Mouse (Mus musculus) stomach, postnatal 0 days (tissue): Measurements from ENCODE around the gene Hyal2. TPM values are rescaled to one million over a fixed set of nuclear protein-coding genes. Genes with fewer than 3 reads are reported as not detected.

ENCODE experiments used
- ATAC-seq: fragments of 200-750 bp; cut with Nextera tagmentation; 2 replicates; pipeline ENCODE4 v1.8.0; 2017; ENCODE audit not compliant: low FRiP score, low TSS enrichment
- DNase-seq: peaks from one replicate; pipeline ENCODE4 v3.0.0-alpha.2; 2016; ENCODE audit warnings: low spot score
- H3K27ac ChIP-seq: fragments of 300-500 bp; sonication (generic); replicated peaks from 2 replicates; pipeline ENCODE4 v1.5.1; 2014; ENCODE audit warnings: mild to moderate bottlenecking, control low read depth
- H3K27me3 ChIP-seq: fragments of 300-500 bp; sonication (generic); 2 replicates; pipeline ENCODE4 v1.6.1; 2014; ENCODE audit warnings: low read length; ENCODE audit not compliant: control insufficient read depth, insufficient read depth
- H3K36me3 ChIP-seq: fragments of 300-500 bp; sonication (generic); 2 replicates; pipeline ENCODE4 v1.6.1; 2014; ENCODE audit warnings: low read length, mixed read lengths; ENCODE audit not compliant: control insufficient read depth, insufficient read depth
- H3K4me1 ChIP-seq: fragments of 300-500 bp; sonication (generic); replicated peaks from 2 replicates; pipeline ENCODE4 v1.6.1; 2014; ENCODE audit warnings: antibody characterized with exemption; ENCODE audit not compliant: control insufficient read depth, insufficient read depth
- H3K4me2 ChIP-seq: fragments of 300-500 bp; sonication (generic); replicated peaks from 2 replicates; pipeline ENCODE4 v1.6.1; 2014; ENCODE audit warnings: low read depth, mild to moderate bottlenecking, control low read depth, moderate library complexity
- H3K4me3 ChIP-seq: fragments of 300-500 bp; sonication (generic); 2 replicates; pipeline ENCODE4 v1.5.1; 2014; ENCODE audit warnings: low read depth, low read length, control low read depth
- H3K9ac ChIP-seq: fragments of 300-500 bp; sonication (generic); 2 replicates; pipeline ENCODE4 v1.6.1; 2014; ENCODE audit warnings: mild to moderate bottlenecking, low read length, control low read depth, mixed read lengths
- H3K9me3 ChIP-seq: fragments of 300-500 bp; sonication (generic); 2 replicates; pipeline ENCODE4 v1.6.1; 2016; ENCODE audit warnings: low read length; ENCODE audit not compliant: control insufficient read depth
- CTCF ChIP-seq: IDR thresholded peaks from 2 replicates; pipeline ENCODE4 v1.5.1; 2016; ENCODE audit warnings: antibody characterized with exemption, low read depth, mild to moderate bottlenecking, moderate library complexity
- EP300 ChIP-seq: optimal IDR thresholded peaks from 2 replicates; pipeline ENCODE3; 2016; ENCODE audit warnings: antibody characterized with exemption
- WGBS: fragments of 180-500 bp; shearing (Covaris S2); extraction: QIAGEN DNeasy Blood & Tissue Kit; methylation state at CpG from one replicate; pipeline ENCODE4 v1.1.7; 2014; 5-methylcytosine and 5-hydroxymethylcytosine counted together
- polyA plus RNA-seq: library from polyadenylated mRNA; unstranded; fragments of >200 nt; fragmentation: Nextera tagmentation; extraction: Ambion mirVana; gene quantifications from 2 replicates; pipeline ENCODE4 v1.2.1, GENCODE M21; 2015

The Hyal2 gene
- polyA plus RNA-seq, 1 experiment from 2014 or later = 50.4 TPM

DNA sequence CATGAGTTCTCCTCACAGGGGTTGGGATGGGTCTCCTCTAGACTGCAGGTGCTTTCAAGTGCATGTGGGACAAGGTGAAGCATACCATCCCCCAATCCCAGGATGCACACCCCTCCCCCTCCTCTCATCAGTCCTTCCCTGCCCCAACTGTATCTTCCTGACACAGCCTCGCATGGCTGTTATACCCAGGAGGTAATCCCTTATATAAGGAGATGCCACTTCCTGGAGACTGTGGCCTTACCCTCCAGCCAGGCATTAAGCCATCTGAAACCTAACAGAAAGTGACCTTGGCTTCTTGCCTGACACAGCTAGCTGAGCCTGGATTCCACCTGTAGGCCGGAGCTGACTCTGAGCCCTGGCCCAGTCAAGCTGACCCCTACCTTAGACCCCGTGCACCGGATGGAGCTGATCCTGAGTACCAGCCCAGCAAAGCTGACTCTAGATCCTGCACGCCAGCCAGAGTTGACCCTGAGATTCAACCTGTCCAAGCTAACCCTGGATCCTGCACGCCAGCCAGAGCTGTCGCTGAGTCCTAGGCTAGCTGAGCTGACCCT lies 14.8 kb downstream of the Hyal2 start:
- peaks cover 5% of the 10 kb centered on the region; the same call in 1 of the 2 replicates for H3K4me1 ChIP-seq
- TF ChIP-seq EP300 (no peak), CTCF (no peak)
- no peak overlapping the region for H3K4me3 ChIP-seq
- no peaks in the 10 kb centered on the region for H3K36me3 ChIP-seq
- no peak overlapping the region for H3K9ac ChIP-seq
- H3K9me3 ChIP-seq = no peaks in the 10 kb centered on the region
- ATAC-seq (no peak), DNase-seq (no peak)
- 89% methylated on average over 7 of the region's 7 CpGs for WGBS
- H3K27me3 ChIP-seq = no peaks in the 10 kb centered on the region
- H3K4me2 ChIP-seq = no peak overlapping the region
- 0 out of 2 replicates have a peak overlapping the region, but pooled peaks have one; percentile 24 for H3K27ac ChIP-seq

DNA sequence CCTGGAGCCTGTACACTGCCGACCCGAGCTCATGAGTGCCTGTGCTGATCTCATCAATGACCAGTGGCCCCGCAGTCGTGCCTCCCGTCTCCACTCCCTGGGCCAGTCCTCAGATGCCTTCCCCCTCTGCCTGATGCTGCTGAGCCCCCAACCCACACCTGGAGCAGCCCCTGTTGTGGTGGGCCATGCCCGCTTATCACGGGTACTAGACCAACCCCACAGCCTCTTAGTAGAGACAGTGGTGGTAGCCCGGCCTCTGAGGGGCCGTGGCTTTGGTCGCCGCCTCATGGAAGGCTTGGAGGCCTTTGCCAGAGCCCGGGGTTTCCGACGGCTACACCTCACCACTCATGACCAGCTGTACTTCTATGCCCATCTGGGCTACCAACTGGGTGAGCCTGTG lies 15.4 kb downstream of the Hyal2 start:
- WGBS = 87% methylated on average over 14 of the region's 14 CpGs
- Histone ChIP-seq H3K27ac (no peak overlapping the region), H3K27me3 (no peaks in the 10 kb centered on the region), H3K9me3 (no peaks in the 10 kb centered on the region), H3K9ac (no peak overlapping the region), H3K36me3 (no peaks in the 10 kb centered on the region), H3K4me2 (no peak overlapping the region), H3K4me3 (no peak overlapping the region), H3K4me1 (peaks cover 3% of the 10 kb centered on the region)
- ATAC-seq = no peak
- TF ChIP-seq EP300 = no peak
- no peak for TF ChIP-seq CTCF
- no peak for DNase-seq

DNA sequence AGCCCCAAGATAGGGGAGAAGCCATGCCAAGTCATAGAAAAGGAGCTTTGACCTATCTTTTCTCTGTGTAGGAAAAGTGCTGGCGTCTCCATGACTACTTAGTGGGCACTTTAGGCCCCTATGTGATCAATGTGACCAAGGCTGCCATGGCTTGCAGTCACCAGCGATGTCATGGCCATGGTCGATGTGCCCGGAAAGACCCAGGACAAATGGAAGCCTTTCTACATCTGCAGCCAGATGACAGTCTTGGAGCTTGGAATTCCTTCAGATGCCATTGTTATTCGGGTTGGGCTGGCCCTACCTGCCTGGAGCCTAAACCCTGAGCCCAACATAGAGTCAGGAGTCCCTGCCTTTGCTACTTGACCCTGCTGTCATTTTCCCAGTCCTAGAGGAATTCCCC lies 18.8 kb downstream of the Hyal2 start:
- Histone ChIP-seq H3K9ac (no peak overlapping the region), H3K27ac (no peak overlapping the region), H3K36me3 (peaks cover 14% of the 10 kb centered on the region; the same call in 1 of the 2 replicates), H3K4me2 (no peak overlapping the region), H3K4me3 (no peak overlapping the region), H3K9me3 (no peaks in the 10 kb centered on the region), H3K27me3 (no peaks in the 10 kb centered on the region), H3K4me1 (peaks cover 4% of the 10 kb centered on the region)
- TF ChIP-seq EP300 = no peak
- no peak for TF ChIP-seq CTCF
- WGBS = 83% methylated on average over 5 of the region's 5 CpGs
- ATAC-seq = no peak
- DNase-seq = no peak

DNA sequence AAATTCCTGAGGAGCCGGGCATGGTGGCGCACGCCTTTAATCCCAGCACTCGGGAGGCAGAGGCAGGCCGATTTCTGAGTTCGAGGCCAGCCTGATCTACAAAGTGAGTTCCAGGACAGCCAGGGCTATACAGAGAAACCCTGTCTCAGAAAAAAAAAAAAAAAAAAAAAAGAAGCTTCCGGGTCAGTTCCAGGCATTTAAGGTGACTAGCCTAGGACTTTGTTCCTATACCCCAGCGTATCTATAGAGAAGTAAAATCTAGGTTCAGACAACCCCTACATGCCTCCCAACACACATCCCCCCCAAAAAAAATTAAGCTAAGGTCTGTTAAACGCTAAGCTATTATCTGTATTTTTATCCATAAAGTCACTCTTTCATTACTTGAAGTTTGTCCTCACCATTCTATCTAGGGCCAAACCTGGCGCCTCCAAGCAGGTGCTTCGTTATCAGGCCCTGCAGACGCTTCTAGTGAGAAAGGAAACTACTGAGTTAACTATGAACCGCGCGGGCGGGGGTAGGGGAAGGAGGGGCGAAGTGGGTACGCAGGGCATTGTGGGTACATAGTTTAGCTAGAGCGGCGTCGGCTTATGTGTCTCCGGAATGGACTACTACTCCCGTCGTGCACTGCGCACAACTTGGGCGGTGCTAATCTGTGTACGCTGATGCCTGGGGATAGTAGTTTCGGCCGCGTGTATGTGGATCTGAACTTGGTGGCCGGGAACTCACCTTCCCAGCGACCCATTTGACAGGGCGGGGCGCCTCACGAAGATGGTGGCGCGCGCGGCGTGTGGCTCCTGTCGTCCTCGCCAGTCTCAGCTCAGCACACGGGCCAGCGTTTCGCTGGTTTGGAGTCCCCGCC lies 19.5 kb downstream of the Hyal2 start, which contains the start of gene Ifrd2:
Gene Ifrd2 (plus strand): TSS at position 669 of the 859 bp plus-strand sequence.
- peak within 1 kb of the TSS; percentile 50; the same call in 1 of the 2 replicates for H3K27ac ChIP-seq
- TF ChIP-seq EP300 (no peak), CTCF (no peak; the same call in 1 of the 2 replicates)

DNA sequence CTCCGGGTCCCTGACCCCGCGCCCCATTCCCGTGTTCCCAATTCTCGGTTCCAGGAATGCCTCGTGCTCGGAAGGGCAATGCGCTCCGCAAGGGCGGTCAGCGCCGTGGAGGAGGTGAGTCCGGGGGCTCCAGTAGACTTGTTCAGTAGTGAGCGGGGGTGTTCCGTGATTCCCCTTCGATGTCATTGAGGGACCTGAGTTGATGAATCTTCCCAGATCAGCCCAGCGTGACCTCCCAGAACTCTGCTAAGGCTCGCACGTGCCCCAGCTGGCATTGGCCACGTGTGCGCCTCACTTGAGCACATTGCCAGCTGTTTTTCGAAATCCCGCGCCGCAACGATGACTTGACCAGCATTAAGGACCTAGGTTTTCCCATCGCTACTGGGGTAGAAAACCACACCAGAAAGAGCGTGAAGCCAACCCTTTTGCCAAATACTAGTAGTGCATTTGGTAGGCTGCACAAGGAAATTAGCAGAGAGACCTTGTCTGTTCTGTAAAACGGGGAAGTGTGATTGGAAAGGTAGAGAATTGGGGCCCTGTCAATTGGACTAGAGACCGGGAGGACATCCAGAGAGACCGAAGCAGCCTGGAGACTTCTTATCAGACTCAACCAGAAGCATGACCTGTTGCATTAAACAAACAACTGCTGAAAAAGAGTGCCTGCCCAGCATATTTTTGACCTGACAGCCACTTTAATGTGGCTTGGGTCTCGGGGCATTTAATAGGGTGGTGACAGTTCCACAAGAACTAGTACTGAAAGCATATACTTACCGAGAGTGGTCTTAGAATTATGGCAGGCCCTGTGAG lies 20.3 kb downstream of the Hyal2 start:
- Histone ChIP-seq H3K36me3 (peaks cover 25% of the 10 kb centered on the region; the same call in 1 of the 2 replicates), H3K27ac (peak overlapping the region; percentile 50; the same call in 1 of the 2 replicates), H3K9me3 (no peaks in the 10 kb centered on the region), H3K9ac (peak overlapping the region; percentile 63), H3K4me3 (peak overlapping the region; percentile 56), H3K4me2 (peak overlapping the region; percentile 74), H3K27me3 (no peaks in the 10 kb centered on the region), H3K4me1 (peaks cover 4% of the 10 kb centered on the region)
- DNase-seq (peak; percentile 69), ATAC-seq (peak; percentile 1; the same call in 1 of the 2 replicates)
- TF ChIP-seq CTCF (no peak), EP300 (peak; percentile 65)
- WGBS = 2% methylated on average over 33 of the region's 33 CpGs

More for the DNA sequence above, 19.5 kb downstream of the Hyal2 start, which contains the start of gene Ifrd2:
- Histone ChIP-seq H3K4me2 (peak within 1 kb of the TSS; percentile 74), H3K4me3 (peak within 1 kb of the TSS; percentile 56), H3K9me3 (no peaks in the 10 kb centered on the region), H3K36me3 (peaks cover 19% of the 10 kb centered on the region; the same call in 1 of the 2 replicates), H3K4me1 (peaks cover 4% of the 10 kb centered on the region), H3K9ac (peak within 1 kb of the TSS; percentile 63), H3K27me3 (no peaks in the 10 kb centered on the region)
- DNase-seq (peak; percentile 98), ATAC-seq (peak; percentile 94)
- 11% methylated on average over 46 of the region's 46 CpGs for WGBS
